Mouse (Mus musculus) small intestine, adult 2 months (tissue): ENCODE results near the gene Rdh19.

ENCODE experiments used
- CTCF ChIP-seq: fragments of 200-500 bp; IDR thresholded peaks from 2 replicates; pipeline ENCODE4 v1.5.1; 2012; ENCODE audit warnings: low read depth, mild to moderate bottlenecking, control low read depth, inconsistent platforms, low read length, moderate library complexity, mixed read lengths; ENCODE audit not compliant: insufficient replicate concordance, insufficient read length; ENCODE audit errors: extremely low read depth
- POLR2A ChIP-seq: fragments of 200-500 bp; IDR thresholded peaks from 2 replicates; pipeline ENCODE4 v1.6.1; 2012; ENCODE audit warnings: low read depth, mild to moderate bottlenecking, control low read depth, inconsistent platforms, low read length, moderate library complexity

GRCm38 (mm10) chr10:127896705-127897104 lies 47.0 kb downstream of the Rdh19 start:
- no peak for TF ChIP-seq POLR2A
- no peak for TF ChIP-seq CTCF
